Mouse (Mus musculus): ENCODE measurements around the gene Sf3a3. TPM values are rescaled to one million over a fixed set of nuclear protein-coding genes. Genes with fewer than 3 reads are reported as not detected.
"Not testable (repeated sequence)": the region's sequence is repeated elsewhere in the genome, so short reads cannot be mapped to it uniquely, and the experiment has no call there.

Gene Sf3a3
- polyA plus RNA-seq, 1 experiment, result 59.7 TPM

- TF ChIP-seq CTCF (IDR thresholded peaks at IDR 0.05; ENCODE audit: borderline replicate concordance, extremely low read depth, insufficient read depth, insufficient read length) (peak; percentile 64; the same call in 1 of the 2 replicates), POLR2A (IDR thresholded peaks at IDR 0.05; ENCODE audit: borderline replicate concordance, extremely low read depth, insufficient read depth, insufficient read length, poor library complexity, severe bottlenecking) (no peak)
- DNase-seq (ENCODE audit: low read depth), result peak; percentile 72
Observed at GRCm38 (mm10) chr4:124710776-124711291, 3.7 kb upstream of the Sf3a3 start.

GRCm38 (mm10) chr4:124712618-124713017, 2.0 kb upstream of the Sf3a3 start:
- no peak for DNase-seq (ENCODE audit: low read depth)
- TF ChIP-seq CTCF (IDR thresholded peaks at IDR 0.05; ENCODE audit: borderline replicate concordance, extremely low read depth, insufficient read depth, insufficient read length) (no peak), POLR2A (IDR thresholded peaks at IDR 0.05; ENCODE audit: borderline replicate concordance, extremely low read depth, insufficient read depth, insufficient read length, poor library complexity, severe bottlenecking) (no peak)

- DNase-seq (ENCODE audit: low read depth), result not testable (repeated sequence)
Observed at GRCm38 (mm10) chr4:124713850-124714249, 726 bp upstream of the Sf3a3 start.

GRCm38 (mm10) chr4:124719101-124719500, 4.5 kb downstream of the Sf3a3 start:
- no peak for DNase-seq (ENCODE audit: low read depth)
- TF ChIP-seq POLR2A (IDR thresholded peaks at IDR 0.05; ENCODE audit: borderline replicate concordance, extremely low read depth, insufficient read depth, insufficient read length, poor library complexity, severe bottlenecking), result no peak
- TF ChIP-seq CTCF (IDR thresholded peaks at IDR 0.05; ENCODE audit: borderline replicate concordance, extremely low read depth, insufficient read depth, insufficient read length), result no peak

- no peak for DNase-seq (ENCODE audit: low read depth)
- no peak for TF ChIP-seq CTCF (IDR thresholded peaks at IDR 0.05; ENCODE audit: borderline replicate concordance, extremely low read depth, insufficient read depth, insufficient read length)
- no peak for TF ChIP-seq POLR2A (IDR thresholded peaks at IDR 0.05; ENCODE audit: borderline replicate concordance, extremely low read depth, insufficient read depth, insufficient read length, poor library complexity, severe bottlenecking)
Observed at GRCm38 (mm10) chr4:124726121-124726520, 11.5 kb downstream of the Sf3a3 start.

GRCm38 (mm10) chr4:124736952-124737351, 22.4 kb downstream of the Sf3a3 start:
- TF ChIP-seq POLR2A (IDR thresholded peaks at IDR 0.05; ENCODE audit: borderline replicate concordance, extremely low read depth, insufficient read depth, insufficient read length, poor library complexity, severe bottlenecking), result no peak
- no peak for TF ChIP-seq CTCF (IDR thresholded peaks at IDR 0.05; ENCODE audit: borderline replicate concordance, extremely low read depth, insufficient read depth, insufficient read length)
- DNase-seq (ENCODE audit: low read depth), result peak; percentile 41

GRCm38 (mm10) chr4:124737486-124737885, 22.9 kb downstream of the Sf3a3 start:
- DNase-seq (ENCODE audit: low read depth), result no peak
- TF ChIP-seq CTCF (IDR thresholded peaks at IDR 0.05; ENCODE audit: borderline replicate concordance, extremely low read depth, insufficient read depth, insufficient read length) (no peak), POLR2A (IDR thresholded peaks at IDR 0.05; ENCODE audit: borderline replicate concordance, extremely low read depth, insufficient read depth, insufficient read length, poor library complexity, severe bottlenecking) (no peak)

- TF ChIP-seq CTCF (IDR thresholded peaks at IDR 0.05; ENCODE audit: borderline replicate concordance, extremely low read depth, insufficient read depth, insufficient read length) (no peak), POLR2A (IDR thresholded peaks at IDR 0.05; ENCODE audit: borderline replicate concordance, extremely low read depth, insufficient read depth, insufficient read length, poor library complexity, severe bottlenecking) (no peak)
- no peak for DNase-seq (ENCODE audit: low read depth)
Observed at GRCm38 (mm10) chr4:124738013-124738412, 23.4 kb downstream of the Sf3a3 start.

GRCm38 (mm10) chr4:124738783-124739182, 24.2 kb downstream of the Sf3a3 start:
- DNase-seq (ENCODE audit: low read depth), result no peak
- TF ChIP-seq POLR2A (IDR thresholded peaks at IDR 0.05; ENCODE audit: borderline replicate concordance, extremely low read depth, insufficient read depth, insufficient read length, poor library complexity, severe bottlenecking), result no peak
- TF ChIP-seq CTCF (IDR thresholded peaks at IDR 0.05; ENCODE audit: borderline replicate concordance, extremely low read depth, insufficient read depth, insufficient read length), result no peak

GRCm38 (mm10) chr4:124741376-124742343, 27.1 kb downstream of the Sf3a3 start, which contains the start of gene Inpp5b:
Gene Inpp5b, plus strand, starts transcription at chr4:124741850.
- no peak for TF ChIP-seq CTCF (IDR thresholded peaks at IDR 0.05; ENCODE audit: borderline replicate concordance, extremely low read depth, insufficient read depth, insufficient read length)
- TF ChIP-seq POLR2A (IDR thresholded peaks at IDR 0.05; ENCODE audit: borderline replicate concordance, extremely low read depth, insufficient read depth, insufficient read length, poor library complexity, severe bottlenecking), result peak; percentile 18; the same call in 1 of the 2 replicates
- peak; percentile 93 for DNase-seq (ENCODE audit: low read depth)

GRCm38 (mm10) chr4:124742839-124743238, 28.3 kb downstream of the Sf3a3 start:
- TF ChIP-seq POLR2A (IDR thresholded peaks at IDR 0.05; ENCODE audit: borderline replicate concordance, extremely low read depth, insufficient read depth, insufficient read length, poor library complexity, severe bottlenecking) (no peak), CTCF (IDR thresholded peaks at IDR 0.05; ENCODE audit: borderline replicate concordance, extremely low read depth, insufficient read depth, insufficient read length) (no peak)
- DNase-seq (ENCODE audit: low read depth), result no peak

GRCm38 (mm10) chr4:124746577-124746976, 32.0 kb downstream of the Sf3a3 start:
- TF ChIP-seq POLR2A (IDR thresholded peaks at IDR 0.05; ENCODE audit: borderline replicate concordance, extremely low read depth, insufficient read depth, insufficient read length, poor library complexity, severe bottlenecking) (no peak), CTCF (IDR thresholded peaks at IDR 0.05; ENCODE audit: borderline replicate concordance, extremely low read depth, insufficient read depth, insufficient read length) (no peak)
- DNase-seq (ENCODE audit: low read depth), result no peak

All from brain, embryonic 14.5 days (tissue).